Mouse (Mus musculus) gastrocnemius, adult 2 months (tissue): ENCODE results near the gene Ugt1a1. TPM values are rescaled to one million over a fixed set of nuclear protein-coding genes. Genes with fewer than 3 reads are reported as not detected.
"Not testable (repeated sequence)": the region's sequence is repeated elsewhere in the genome, so short reads cannot be mapped to it uniquely, and the experiment has no call there.

Experiments used
- DNase-seq: peaks from one replicate; pipeline ENCODE4 v3.0.0; 2022
- H3K27ac ChIP-seq: fragments of 200-600 bp; 2 replicates; pipeline ENCODE4 v1.8.1; 2022; ENCODE audit warnings: mild to moderate bottlenecking
- H3K4me3 ChIP-seq: fragments of 200-600 bp; 2 replicates; pipeline ENCODE4 v1.8.1; 2022; ENCODE audit warnings: mild to moderate bottlenecking, moderate library complexity
- CTCF ChIP-seq: fragments of 200-600 bp; IDR thresholded peaks from 2 replicates; pipeline ENCODE4 v1.8.1; 2022; ENCODE audit warnings: antibody characterized with exemption, mild to moderate bottlenecking, moderate library complexity
- intact Hi-C: fragments of 180-260 bp; cut with DNase I; formaldehyde crosslinking; loops from one replicate; pipeline ENCODE4 v1.15.1; 2025
- total RNA-seq, 2 experiments: library from RNA; stranded (reverse); gene quantifications; 2 replicates each; pipeline ENCODE4 v1.2.3; 2021

Gene Ugt1a1
- total RNA-seq, 2 experiments from 2014 or later = not detected

GRCm38 (mm10) chr1:88213061-88213460, 1.3 kb downstream of the Ugt1a1 start:
- Histone ChIP-seq H3K27ac (no peak overlapping the region), H3K4me3 (no peak overlapping the region)
- intact Hi-C loops = no loop called here
- DNase-seq = no peak
- no peak for TF ChIP-seq CTCF

GRCm38 (mm10) chr1:88213766-88214461, 2.2 kb downstream of the Ugt1a1 start:
- Histone ChIP-seq H3K27ac (no peak overlapping the region), H3K4me3 (no peak overlapping the region)
- intact Hi-C loops = no loop called here
- no peak for TF ChIP-seq CTCF
- DNase-seq = peak; percentile 31

GRCm38 (mm10) chr1:88214462-88214952, 2.7 kb downstream of the Ugt1a1 start:
- TF ChIP-seq CTCF = no peak
- Histone ChIP-seq H3K27ac (no peak overlapping the region), H3K4me3 (no peak overlapping the region)
- intact Hi-C loops = no loop called here
- DNase-seq = no peak

- no peak overlapping the region for H3K27ac ChIP-seq
- no peak for TF ChIP-seq CTCF
- no peak overlapping the region for H3K4me3 ChIP-seq
- DNase-seq = no peak
- intact Hi-C loops = no loop called here
Observed at GRCm38 (mm10) chr1:88215466-88216380, 4.0 kb downstream of the Ugt1a1 start.

GRCm38 (mm10) chr1:88216551-88216950, 4.8 kb downstream of the Ugt1a1 start:
- intact Hi-C loops = no loop called here
- Histone ChIP-seq H3K27ac (no peak overlapping the region), H3K4me3 (no peak overlapping the region)
- DNase-seq = no peak
- TF ChIP-seq CTCF = no peak

GRCm38 (mm10) chr1:88217144-88217543, 5.4 kb downstream of the Ugt1a1 start:
- intact Hi-C loops = no loop called here
- H3K27ac ChIP-seq = no peak overlapping the region
- TF ChIP-seq CTCF = no peak
- no peak for DNase-seq
- no peak overlapping the region for H3K4me3 ChIP-seq

- Histone ChIP-seq H3K27ac (no peak overlapping the region), H3K4me3 (no peak overlapping the region)
- intact Hi-C loops = no loop called here
- TF ChIP-seq CTCF = no peak
- no peak for DNase-seq
Observed at GRCm38 (mm10) chr1:88217576-88217975, 5.8 kb downstream of the Ugt1a1 start.

GRCm38 (mm10) chr1:88218051-88218450, 6.3 kb downstream of the Ugt1a1 start:
- Histone ChIP-seq H3K4me3 (no peak overlapping the region), H3K27ac (no peak overlapping the region)
- TF ChIP-seq CTCF = no peak
- peak; percentile 20 for DNase-seq
- intact Hi-C loops = no loop called here

GRCm38 (mm10) chr1:88218591-88218990, 6.8 kb downstream of the Ugt1a1 start:
- intact Hi-C loops = no loop called here
- no peak for TF ChIP-seq CTCF
- no peak overlapping the region for H3K27ac ChIP-seq
- no peak for DNase-seq
- H3K4me3 ChIP-seq = no peak overlapping the region

GRCm38 (mm10) chr1:88219054-88219453, 7.3 kb downstream of the Ugt1a1 start:
- TF ChIP-seq CTCF = no peak
- intact Hi-C loops = no loop called here
- H3K4me3 ChIP-seq = no peak overlapping the region
- no peak for DNase-seq
- H3K27ac ChIP-seq = no peak overlapping the region

- intact Hi-C loops = no loop called here
- no peak for TF ChIP-seq CTCF
- DNase-seq = no peak
Observed at GRCm38 (mm10) chr1:88220336-88220735, 8.6 kb downstream of the Ugt1a1 start.

GRCm38 (mm10) chr1:88222216-88222615, 10.5 kb downstream of the Ugt1a1 start:
- Histone ChIP-seq H3K27ac (no peak overlapping the region), H3K4me3 (no peak overlapping the region)
- DNase-seq = no peak
- TF ChIP-seq CTCF = no peak
- intact Hi-C loops = no loop called here

More at GRCm38 (mm10) chr1:88220336-88220735, 8.6 kb downstream of the Ugt1a1 start:
- H3K27ac ChIP-seq = no peak overlapping the region
- H3K4me3 ChIP-seq = no peak overlapping the region

GRCm38 (mm10) chr1:88223011-88223515, 11.3 kb downstream of the Ugt1a1 start:
- H3K4me3 ChIP-seq, DNase-seq, intact Hi-C loops, H3K27ac ChIP-seq: not testable (repeated sequence)
